In genomic region chr1:64927437-64928274, GRCm38 (mm10) we compare ENCODE assay signal across 13 mouse cellular contexts. TPM values are rescaled to one million over a fixed set of nuclear protein-coding genes. Genes with fewer than 3 reads are reported as not detected.
DNase-seq lines count a peak whose midpoint lies in the region; ATAC-seq and TF ChIP-seq lines count a peak whose summit lies in the region.
"Had no signal": no experiment of that assay in that cellular context is flagged by ENCODE, and none has a peak within 500 bp of the region (broad histone marks: within the 10 kb centered on the region; RNA-seq: fewer than 3 reads in every experiment).

No protein-coding gene starts in this region.

- H3K4me2 ChIP-seq in intestine, embryonic 14.5 days (ENCODE audit: low read length): no peak overlapping the region
- no peak overlapping the region for H3K4me2 ChIP-seq in intestine, embryonic 15.5 days (replicated peaks)
- H3K4me2 ChIP-seq in lung, postnatal 0 days (replicated peaks; ENCODE audit: low read depth, low read length): no peak overlapping the region
- H3K4me2 ChIP-seq in hindbrain, embryonic 16.5 days (ENCODE audit: low read length): no peak overlapping the region
- no peak overlapping the region for H3K4me2 ChIP-seq in hindbrain, embryonic 13.5 days
- H3K4me2 ChIP-seq: embryonic facial prominence, embryonic 12.5 days; limb, embryonic 15.5 days; stomach, embryonic 15.5 days had no signal

- no peaks in the 10 kb centered on the region for H3K27me3 ChIP-seq in intestine, embryonic 14.5 days (replicated peaks; ENCODE audit: control insufficient read depth, insufficient read depth, low read length)
- H3K27me3 ChIP-seq in intestine, embryonic 15.5 days (replicated peaks): no peaks in the 10 kb centered on the region
- no peaks in the 10 kb centered on the region for H3K27me3 ChIP-seq in lung, postnatal 0 days (replicated peaks; ENCODE audit: insufficient read depth, low read length)
- H3K27me3 ChIP-seq in small intestine, adult 2 months (ENCODE audit: control insufficient read depth, insufficient read depth, low read length): no peaks in the 10 kb centered on the region
- no peaks in the 10 kb centered on the region for H3K27me3 ChIP-seq in hindbrain, embryonic 16.5 days (replicated peaks; ENCODE audit: control insufficient read depth, insufficient read depth, low read length)
- no peaks in the 10 kb centered on the region for H3K27me3 ChIP-seq in hindbrain, embryonic 13.5 days
- H3K27me3 ChIP-seq: embryonic facial prominence, embryonic 12.5 days; limb, embryonic 15.5 days; stomach, embryonic 15.5 days had no signal

- no peak overlapping the region for H3K4me3 ChIP-seq in intestine, embryonic 14.5 days (ENCODE audit: low read depth, low read length)
- no peak overlapping the region for H3K4me3 ChIP-seq in intestine, embryonic 15.5 days (replicated peaks)
- H3K4me3 ChIP-seq in bone marrow, adult 2 months (replicated peaks; ENCODE audit: control insufficient read depth, low read depth, low read length): peak overlapping the region; percentile 61
- H3K4me3 ChIP-seq in lung, postnatal 0 days (ENCODE audit: low read depth, low read length): no peak overlapping the region
- peak overlapping the region; percentile 25 for H3K4me3 ChIP-seq in small intestine, adult 2 months (ENCODE audit: low read depth, low read length)
- no peak overlapping the region for H3K4me3 ChIP-seq in hindbrain, embryonic 16.5 days (ENCODE audit: low read length)
- H3K4me3 ChIP-seq in hindbrain, embryonic 13.5 days: no peak overlapping the region
- H3K4me3 ChIP-seq: embryonic facial prominence, embryonic 12.5 days; heart, adult 2 months; limb, embryonic 15.5 days; stomach, embryonic 15.5 days had no signal

- no peak for TF ChIP-seq EP300 in lung, postnatal 0 days (IDR thresholded peaks at IDR 0.05)

- no peak overlapping the region for H3K27ac ChIP-seq in intestine, embryonic 14.5 days (ENCODE audit: low read depth)
- no peak overlapping the region for H3K27ac ChIP-seq in intestine, embryonic 15.5 days
- H3K27ac ChIP-seq in bone marrow, adult 2 months (ENCODE audit: control insufficient read depth, insufficient read depth, low read depth, low read length, poor library complexity): peak overlapping the region; percentile 75
- H3K27ac ChIP-seq in lung, postnatal 0 days (ENCODE audit: low read length): no peak overlapping the region
- H3K27ac ChIP-seq in small intestine, adult 2 months (ENCODE audit: insufficient read depth, low read depth, low read length): peak overlapping the region; percentile 1; the same call in 1 of the 2 replicates
- no peak overlapping the region for H3K27ac ChIP-seq in hindbrain, embryonic 16.5 days (ENCODE audit: low read depth, low read length)
- H3K27ac ChIP-seq in hindbrain, embryonic 13.5 days: no peak overlapping the region
- H3K27ac ChIP-seq: embryonic facial prominence, embryonic 12.5 days; heart, adult 2 months; limb, embryonic 15.5 days; stomach, embryonic 15.5 days had no signal

- no peak for ATAC-seq in intestine, embryonic 14.5 days (replicated peaks; ENCODE audit: low FRiP score, low TSS enrichment, low read depth)
- no peak for ATAC-seq in intestine, embryonic 15.5 days
- peak; percentile 25; the same call in 1 of the 2 replicates for ATAC-seq in lung, postnatal 0 days
- ATAC-seq in hindbrain, embryonic 16.5 days: no peak
- ATAC-seq in hindbrain, embryonic 13.5 days (ENCODE audit: low FRiP score): no peak
- ATAC-seq: forebrain, embryonic 14.5 days had no signal

- H3K4me1 ChIP-seq in intestine, embryonic 14.5 days (replicated peaks; ENCODE audit: control insufficient read depth, insufficient read depth, low read length): no peaks in the 10 kb centered on the region
- H3K4me1 ChIP-seq in intestine, embryonic 15.5 days (replicated peaks): no peaks in the 10 kb centered on the region
- H3K4me1 ChIP-seq in bone marrow, adult 2 months (ENCODE audit: control insufficient read depth, insufficient read depth, low read length): no peaks in the 10 kb centered on the region; the same call in 1 of the 2 replicates
- H3K4me1 ChIP-seq in lung, postnatal 0 days (ENCODE audit: insufficient read depth, low read depth, low read length): no peaks in the 10 kb centered on the region; the same call in 1 of the 2 replicates
- no peaks in the 10 kb centered on the region for H3K4me1 ChIP-seq in small intestine, adult 2 months (ENCODE audit: control insufficient read depth, insufficient read depth, insufficient read length, low read length)
- peaks cover 3% of the 10 kb centered on the region; the same call in 1 of the 2 replicates for H3K4me1 ChIP-seq in hindbrain, embryonic 16.5 days (ENCODE audit: control insufficient read depth, insufficient read depth, low read depth, low read length)
- peaks cover 8% of the 10 kb centered on the region for H3K4me1 ChIP-seq in hindbrain, embryonic 13.5 days (replicated peaks)
- H3K4me1 ChIP-seq: embryonic facial prominence, embryonic 12.5 days; limb, embryonic 15.5 days; stomach, embryonic 15.5 days had no signal

- 89% methylated on average over 15 of the region's 15 CpGs for WGBS in intestine, embryonic 14.5 days
- 86% methylated on average over 15 of the region's 15 CpGs for WGBS in intestine, embryonic 15.5 days
- 48% methylated on average over 15 of the region's 15 CpGs for WGBS in bone marrow, adult 2 months
- WGBS in lung, postnatal 0 days: 78% methylated on average over 15 of the region's 15 CpGs
- WGBS in small intestine, adult 2 months: 83% methylated on average over 15 of the region's 15 CpGs
- 92% methylated on average over 15 of the region's 15 CpGs for WGBS in hindbrain, embryonic 16.5 days
- 92% methylated on average over 15 of the region's 15 CpGs for WGBS in hindbrain, embryonic 13.5 days

- no peak for TF ChIP-seq POLR2A in bone marrow, adult 2 months (IDR thresholded peaks at IDR 0.05; ENCODE audit: borderline replicate concordance, control insufficient read depth, low read depth, low read length)
- no peak for TF ChIP-seq POLR2A in small intestine, adult 2 months (IDR thresholded peaks at IDR 0.05; ENCODE audit: low read depth, low read length)

- no peak overlapping the region for H3K9ac ChIP-seq in intestine, embryonic 14.5 days (ENCODE audit: low read length)
- no peak overlapping the region for H3K9ac ChIP-seq in intestine, embryonic 15.5 days
- H3K9ac ChIP-seq in lung, postnatal 0 days (replicated peaks; ENCODE audit: low read depth): no peak overlapping the region
- no peak overlapping the region for H3K9ac ChIP-seq in hindbrain, embryonic 16.5 days (ENCODE audit: low read depth, low read length)
- no peak overlapping the region for H3K9ac ChIP-seq in hindbrain, embryonic 13.5 days
- H3K9ac ChIP-seq: embryonic facial prominence, embryonic 12.5 days; limb, embryonic 15.5 days; stomach, embryonic 15.5 days had no signal

- TF ChIP-seq CTCF in bone marrow, adult 2 months (IDR thresholded peaks at IDR 0.05; ENCODE audit: control insufficient read depth, insufficient read depth, low read length): no peak
- TF ChIP-seq CTCF in lung, postnatal 0 days (IDR thresholded peaks at IDR 0.05): no peak
- no peak for TF ChIP-seq CTCF in small intestine, adult 2 months (IDR thresholded peaks at IDR 0.05; ENCODE audit: extremely low read depth, insufficient read length, insufficient replicate concordance, low read depth, low read length)

- peak; percentile 10 for DNase-seq in intestine, embryonic 14.5 days (ENCODE audit: low spot score)
- no peak for DNase-seq in lung, postnatal 0 days (ENCODE audit: low spot score)
- no peak for DNase-seq in embryo, embryonic 9.5 days (ENCODE audit: extremely low spot score)

- H3K9me3 ChIP-seq in intestine, embryonic 14.5 days (ENCODE audit: control insufficient read depth, low read length): no peaks in the 10 kb centered on the region
- H3K9me3 ChIP-seq in intestine, embryonic 15.5 days: no peaks in the 10 kb centered on the region
- no peaks in the 10 kb centered on the region for H3K9me3 ChIP-seq in lung, postnatal 0 days (ENCODE audit: low read length)
- no peaks in the 10 kb centered on the region for H3K9me3 ChIP-seq in hindbrain, embryonic 16.5 days (ENCODE audit: control insufficient read depth, low read length)
- no peaks in the 10 kb centered on the region for H3K9me3 ChIP-seq in hindbrain, embryonic 13.5 days
- H3K9me3 ChIP-seq: embryonic facial prominence, embryonic 12.5 days; limb, embryonic 15.5 days; stomach, embryonic 15.5 days had no signal

- no peaks in the 10 kb centered on the region for H3K36me3 ChIP-seq in intestine, embryonic 14.5 days (ENCODE audit: control insufficient read depth, insufficient read depth, low read length)
- no peaks in the 10 kb centered on the region for H3K36me3 ChIP-seq in intestine, embryonic 15.5 days
- H3K36me3 ChIP-seq in lung, postnatal 0 days (ENCODE audit: insufficient read depth, low read length): no peaks in the 10 kb centered on the region
- no peaks in the 10 kb centered on the region for H3K36me3 ChIP-seq in small intestine, adult 2 months (ENCODE audit: control insufficient read depth, insufficient read depth, low read length)
- H3K36me3 ChIP-seq in hindbrain, embryonic 16.5 days (ENCODE audit: control insufficient read depth, insufficient read depth, low read length): no peaks in the 10 kb centered on the region
- no peaks in the 10 kb centered on the region for H3K36me3 ChIP-seq in hindbrain, embryonic 13.5 days
- H3K36me3 ChIP-seq: embryonic facial prominence, embryonic 12.5 days; limb, embryonic 15.5 days; stomach, embryonic 15.5 days had no signal

RNA-seq across cellular contexts. Expression of gene Plekhm3, which starts 29.0 kb away (rescaled TPM):
- polyA plus RNA-seq in intestine, embryonic 14.5 days (2014; fragmentation: Nextera tagmentation; extraction: Ambion mirVana): 8.2 and 8.3 TPM in 2 replicates
- 4.7 and 5.9 TPM in 2 replicates for polyA plus RNA-seq in intestine, embryonic 15.5 days (2015; fragmentation: Nextera tagmentation; extraction: Ambion mirVana)
- 2.3 and 4.5 TPM in 2 replicates for polyA plus RNA-seq in bone marrow, adult 2 months (2011; ENCODE audit: insufficient read depth, insufficient read length, low replicate concordance, missing spikeins)
- polyA plus RNA-seq in lung, postnatal 0 days (2015; fragmentation: Nextera tagmentation; extraction: Ambion mirVana): 4.7 and 5.8 TPM in 2 replicates
- 2.3 and 4.0 TPM in 2 replicates for polyA plus RNA-seq in small intestine, adult 2 months (2012; rRNA removed)
- polyA plus RNA-seq in hindbrain, embryonic 16.5 days (2015; fragmentation: Nextera tagmentation; extraction: Ambion mirVana): 8.7 and 9.4 TPM in 2 replicates
- 10.9 and 11.1 TPM in 2 replicates for polyA plus RNA-seq in hindbrain, embryonic 13.5 days (2015; fragmentation: Nextera tagmentation; extraction: Ambion mirVana)

Comparison
In these comparisons a context has a peak if more than half of its experiments do, and no peak if none do; other contexts are left out.
1. H3K27ac ChIP-seq: peak in bone marrow, adult 2 months (single experiment) and small intestine, adult 2 months (single experiment); none in intestine, embryonic 14.5 days (single experiment), intestine, embryonic 15.5 days (single experiment), lung, postnatal 0 days (single experiment), hindbrain, embryonic 16.5 days (single experiment) and hindbrain, embryonic 13.5 days (single experiment).
2. H3K4me3 ChIP-seq: peak in bone marrow, adult 2 months (single experiment) and small intestine, adult 2 months (single experiment); none in intestine, embryonic 14.5 days (single experiment), intestine, embryonic 15.5 days (single experiment), lung, postnatal 0 days (single experiment), hindbrain, embryonic 16.5 days (single experiment) and hindbrain, embryonic 13.5 days (single experiment).